Mouse (Mus musculus) C2C12 (cell line): ENCODE measurements at regions not wholly inside any gene's neighbourhood (a gene's known extent, or its start where the extent isn't known, plus 50 kb on each side); places are given as distances from the start of the nearest gene placed in this dataset.

Experiments
- H3K27me3 ChIP-seq: one replicate; pipeline ENCODE4 v1.6.1; 2011; ENCODE audit not compliant: control insufficient read depth, insufficient read depth, insufficient read length
- H3K36me3 ChIP-seq: one replicate; pipeline ENCODE4 v1.6.1; 2011; ENCODE audit not compliant: control insufficient read depth, insufficient read depth
- H3K4me3 ChIP-seq: one replicate; pipeline ENCODE4 v1.5.1; 2011; ENCODE audit warnings: mild to moderate bottlenecking, control low read depth; ENCODE audit not compliant: poor library complexity, insufficient read depth, severe bottlenecking
- H3K79me2 ChIP-seq: one replicate; pipeline ENCODE4 v1.6.1; 2011; ENCODE audit not compliant: control insufficient read depth, insufficient read depth
- H3K79me3 ChIP-seq: one replicate; pipeline ENCODE4 v1.6.1; 2011; ENCODE audit warnings: low read depth, control low read depth
- H3ac ChIP-seq: one replicate; pipeline ENCODE3; 2011; ENCODE audit warnings: low read depth; ENCODE audit not compliant: control insufficient read depth, insufficient read length
- CEBPB ChIP-seq: IDR thresholded peaks from one replicate; pipeline ENCODE4 v1.6.1; 2011; ENCODE audit warnings: low read depth, mild to moderate bottlenecking, control low read depth, moderate library complexity
- CTCF ChIP-seq: IDR thresholded peaks from one replicate; pipeline ENCODE4 v1.5.1; 2011; ENCODE audit not compliant: control insufficient read depth, insufficient read depth, insufficient read length
- FOSL1 ChIP-seq: IDR thresholded peaks from one replicate; pipeline ENCODE4 v1.8.0; 2011; ENCODE audit warnings: mild to moderate bottlenecking, low read length; ENCODE audit not compliant: poor library complexity, insufficient read depth, severe bottlenecking
- MAX ChIP-seq: IDR thresholded peaks from one replicate; pipeline ENCODE4 v1.6.1; 2011; ENCODE audit warnings: mild to moderate bottlenecking, control low read depth
- MYOD1 ChIP-seq: IDR thresholded peaks from one replicate; pipeline ENCODE4 v1.6.1; 2011; ENCODE audit warnings: low read depth; ENCODE audit not compliant: control insufficient read depth, insufficient read length
- MYOG ChIP-seq: IDR thresholded peaks from one replicate; pipeline ENCODE4 v1.6.1; 2011; ENCODE audit not compliant: control insufficient read depth, insufficient read length; ENCODE audit errors: extremely low read depth
- USF1 ChIP-seq: IDR thresholded peaks from one replicate; pipeline ENCODE4 v1.6.1; 2011; ENCODE audit warnings: low read depth, mild to moderate bottlenecking, control low read depth, moderate library complexity

DNA sequence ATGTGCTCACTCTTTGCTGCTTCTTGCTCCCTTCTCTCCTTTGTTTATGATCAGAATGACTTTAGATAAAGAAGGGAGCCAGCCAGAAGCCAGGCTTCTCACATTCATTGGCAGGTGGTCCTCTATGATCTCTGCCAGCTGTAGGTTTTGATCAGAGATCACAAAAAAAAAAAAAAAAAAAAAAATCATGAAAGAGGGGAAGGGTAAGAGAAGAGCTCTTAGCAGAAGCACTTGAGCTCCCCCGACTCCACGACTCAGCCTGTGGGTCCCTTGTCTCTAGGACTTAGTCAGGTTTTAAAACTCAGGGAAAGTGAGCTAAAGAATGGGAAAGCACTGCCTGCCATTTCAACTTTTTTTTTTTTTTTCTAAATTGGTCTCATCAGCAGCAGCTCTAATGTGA lies 1093.1 kb downstream of the Car8 start:
- TF ChIP-seq MAX (no peak), MYOD1 (no peak), CTCF (no peak), MYOG (no peak), CEBPB (no peak), USF1 (no peak), FOSL1 (no peak)
- H3K79me2 ChIP-seq, result no peaks in the 10 kb centered on the region
- no peak overlapping the region for H3K4me3 ChIP-seq
- no peaks in the 10 kb centered on the region for H3K79me3 ChIP-seq
- no peaks in the 10 kb centered on the region for H3K36me3 ChIP-seq
- H3K27me3 ChIP-seq, result no peaks in the 10 kb centered on the region
- no peak overlapping the region for H3ac ChIP-seq

GRCm38 (mm10) chr4:7144215-7144614 lies 1094.6 kb downstream of the Car8 start:
- no peaks in the 10 kb centered on the region for H3K79me3 ChIP-seq
- H3K27me3 ChIP-seq, result no peaks in the 10 kb centered on the region
- no peaks in the 10 kb centered on the region for H3K36me3 ChIP-seq
- H3K79me2 ChIP-seq, result no peaks in the 10 kb centered on the region
- no peak overlapping the region for H3K4me3 ChIP-seq
- TF ChIP-seq CTCF (no peak), USF1 (no peak), MYOG (no peak), MAX (no peak), MYOD1 (no peak), FOSL1 (no peak), CEBPB (no peak)
- H3ac ChIP-seq, result no peak overlapping the region

- Histone ChIP-seq H3K4me3 (no peak overlapping the region), H3ac (no peak overlapping the region), H3K79me3 (no peaks in the 10 kb centered on the region), H3K79me2 (no peaks in the 10 kb centered on the region), H3K27me3 (no peaks in the 10 kb centered on the region), H3K36me3 (no peaks in the 10 kb centered on the region)
- TF ChIP-seq MAX (no peak), FOSL1 (no peak), CTCF (no peak), USF1 (no peak), CEBPB (no peak), MYOD1 (no peak), MYOG (no peak)
These were observed 1095.2 kb downstream of the Car8 start for GRCm38 (mm10) chr4:7143676-7144075.

DNA sequence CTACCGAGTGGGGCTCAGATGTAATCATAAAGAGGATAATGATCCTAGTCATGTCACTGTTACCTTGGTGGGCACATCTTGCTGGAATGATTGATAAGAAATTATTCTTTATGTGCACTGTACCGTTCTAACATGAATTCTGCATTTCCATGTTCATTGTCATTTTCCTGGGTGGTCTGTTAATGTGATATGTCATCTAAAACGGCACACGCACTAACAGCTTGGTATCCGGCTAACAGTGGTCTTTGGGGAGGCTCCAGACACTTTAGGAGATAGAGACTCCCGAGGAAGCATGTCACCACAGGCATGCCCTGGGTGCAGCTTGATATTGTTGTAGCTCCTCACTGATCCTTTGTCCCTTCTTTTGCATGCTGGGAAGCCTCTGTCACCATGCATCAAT lies 1096.1 kb downstream of the Car8 start:
- Histone ChIP-seq H3K79me3 (no peaks in the 10 kb centered on the region), H3ac (no peak overlapping the region), H3K79me2 (no peaks in the 10 kb centered on the region), H3K27me3 (no peaks in the 10 kb centered on the region), H3K4me3 (no peak overlapping the region), H3K36me3 (no peaks in the 10 kb centered on the region)
- TF ChIP-seq FOSL1 (no peak), MYOG (no peak), CTCF (no peak), CEBPB (no peak), USF1 (no peak)

DNA sequence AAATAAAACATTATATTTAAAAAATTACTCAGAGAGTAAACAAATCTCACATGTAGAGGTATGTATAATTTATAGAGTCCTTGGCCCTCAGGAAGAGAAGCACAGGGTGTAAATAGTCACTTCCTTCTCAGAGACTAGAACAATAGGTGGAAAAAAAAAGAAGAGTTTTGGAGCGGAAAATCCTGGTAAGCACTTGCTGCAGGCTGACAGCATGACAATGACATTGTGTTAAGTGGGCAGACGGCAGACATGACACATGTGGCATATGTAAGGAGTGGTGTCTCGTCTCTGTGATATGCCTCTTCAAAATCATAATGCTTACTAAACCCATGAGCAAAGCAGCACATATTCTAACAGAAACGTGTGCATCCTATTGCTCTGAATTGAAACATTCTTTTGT lies 1126.7 kb downstream of the Car8 start:
- Histone ChIP-seq H3K79me3 (no peaks in the 10 kb centered on the region), H3K27me3 (no peaks in the 10 kb centered on the region), H3K4me3 (no peak overlapping the region), H3ac (no peak overlapping the region), H3K36me3 (no peaks in the 10 kb centered on the region), H3K79me2 (no peaks in the 10 kb centered on the region)
- no peak for TF ChIP-seq CEBPB
- no peak for TF ChIP-seq USF1
- TF ChIP-seq MYOD1, result no peak
- no peak for TF ChIP-seq MYOG
- no peak for TF ChIP-seq MAX
- no peak for TF ChIP-seq FOSL1
- no peak for TF ChIP-seq CTCF

DNA sequence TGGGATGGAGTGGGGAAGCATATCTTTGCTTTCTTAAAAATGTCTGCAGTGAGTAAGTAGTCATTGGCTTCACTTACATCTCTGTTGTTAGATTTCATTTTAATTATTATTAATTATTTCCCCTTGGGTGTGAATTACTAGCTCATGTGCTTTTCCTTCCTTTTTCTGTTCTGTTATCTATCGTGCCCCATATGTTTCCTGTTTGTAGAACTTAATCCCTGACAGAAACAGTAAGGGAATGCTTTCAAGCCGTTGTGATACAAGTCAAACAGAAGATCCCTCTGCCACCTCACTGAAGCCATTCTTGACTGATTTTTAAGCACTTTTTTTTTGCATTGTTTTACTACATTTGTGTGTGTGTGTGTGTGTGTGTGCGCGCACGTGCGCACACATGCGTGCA lies 1145.9 kb downstream of the Car8 start:
- no peak for TF ChIP-seq MYOD1
- TF ChIP-seq USF1, result no peak
- no peak for TF ChIP-seq CTCF
- TF ChIP-seq CEBPB, result no peak
- Histone ChIP-seq H3K79me2 (no peaks in the 10 kb centered on the region), H3K79me3 (no peaks in the 10 kb centered on the region)

More for the DNA sequence above, 1145.9 kb downstream of the Car8 start:
- no peaks in the 10 kb centered on the region for H3K36me3 ChIP-seq
- no peak overlapping the region for H3ac ChIP-seq
- H3K27me3 ChIP-seq, result no peaks in the 10 kb centered on the region
- H3K4me3 ChIP-seq, result no peak overlapping the region
